Mouse (Mus musculus) embryo, embryonic 9.5 days (tissue): Measurements from ENCODE around the gene Btf3l4.
A peak's percentile ranks its signal among the peaks of the same experiment; 100 is the strongest.

Experiments
- DNase-seq: peaks from one replicate; pipeline ENCODE4 v3.0.0-alpha.2; 2017; ENCODE audit errors: extremely low spot score

Btf3l4 gene

GRCm38 (mm10) chr4:108825677-108826076 is 7.7 kb downstream of the Btf3l4 start:
- no peak for DNase-seq

- no peak for DNase-seq
These were observed 21.9 kb downstream of the Btf3l4 start for GRCm38 (mm10) chr4:108811550-108811949.

DNA sequence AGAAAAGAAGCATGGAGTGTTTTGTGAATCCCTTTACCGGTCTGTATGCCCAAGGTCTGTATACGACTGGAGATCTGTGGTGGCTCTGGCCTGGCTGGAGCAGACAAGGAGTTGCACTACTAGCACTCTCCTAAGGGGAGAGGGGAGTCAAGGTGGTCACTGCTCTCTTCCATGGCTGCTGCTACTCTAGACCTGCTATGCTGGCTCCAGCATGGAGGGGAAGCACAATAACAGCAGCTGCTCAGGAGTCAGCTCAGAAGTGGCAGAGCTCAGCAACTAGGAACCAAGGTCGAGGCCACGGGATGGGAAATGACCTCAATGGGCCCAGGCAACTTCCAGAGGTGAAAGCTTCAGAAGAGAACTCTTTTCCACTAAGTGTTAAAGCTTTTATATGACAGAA is 22.3 kb downstream of the Btf3l4 start:
- no peak for DNase-seq

DNA sequence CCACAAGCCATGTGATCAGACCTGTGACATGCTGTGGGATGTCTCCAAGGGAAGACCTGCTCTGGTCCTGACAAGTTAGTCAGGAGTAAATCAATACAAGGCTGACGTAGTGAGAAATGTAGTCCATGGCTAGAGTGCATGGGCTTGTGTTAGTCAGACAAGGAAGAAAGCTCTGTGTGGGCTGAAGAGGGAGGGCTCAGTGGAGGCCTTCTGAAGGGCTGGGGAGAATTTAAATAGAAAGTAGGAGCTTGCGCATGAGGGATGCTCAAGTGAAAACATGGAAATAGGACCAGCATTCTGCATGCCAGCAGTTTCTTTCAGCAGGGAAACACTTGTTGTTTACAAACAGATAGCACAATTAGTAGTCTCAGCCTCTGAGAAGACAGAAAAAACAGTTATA is 29.9 kb downstream of the Btf3l4 start:
- no peak for DNase-seq

DNA sequence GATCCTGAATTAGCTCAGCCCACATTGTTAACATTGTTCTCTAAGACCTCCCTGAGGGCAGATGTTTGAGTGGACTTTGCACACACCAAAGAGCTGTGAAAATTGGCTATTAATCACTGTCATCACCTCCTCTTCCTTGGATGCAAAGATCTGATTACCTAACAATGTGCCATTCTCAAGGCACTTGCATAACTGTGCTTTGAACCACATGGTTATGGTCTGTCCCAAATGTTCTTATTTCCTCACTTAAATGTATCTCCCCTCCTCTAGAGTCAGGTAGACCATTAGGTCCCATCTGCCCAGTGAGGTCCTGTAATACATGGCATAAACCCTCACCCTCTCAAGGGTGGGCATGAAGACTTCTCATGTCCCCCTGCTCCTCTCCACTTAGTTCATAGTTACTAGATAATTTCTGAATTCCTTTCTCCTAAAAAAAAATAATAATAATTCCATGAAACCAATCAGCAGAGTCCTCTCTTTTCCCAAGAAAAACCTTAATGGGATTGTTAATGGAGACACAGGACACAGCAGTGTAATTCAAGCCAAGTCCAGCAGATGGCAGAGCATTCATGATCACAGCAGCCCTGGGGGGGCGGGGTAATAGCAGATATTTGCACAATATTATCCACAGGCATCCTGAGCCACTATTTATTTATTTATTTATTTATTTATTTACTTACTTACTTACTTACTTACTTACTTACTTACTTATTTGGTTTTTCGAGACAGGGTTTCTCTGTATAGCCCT is 35.2 kb downstream of the Btf3l4 start:
- peak; percentile 46 for DNase-seq

DNA sequence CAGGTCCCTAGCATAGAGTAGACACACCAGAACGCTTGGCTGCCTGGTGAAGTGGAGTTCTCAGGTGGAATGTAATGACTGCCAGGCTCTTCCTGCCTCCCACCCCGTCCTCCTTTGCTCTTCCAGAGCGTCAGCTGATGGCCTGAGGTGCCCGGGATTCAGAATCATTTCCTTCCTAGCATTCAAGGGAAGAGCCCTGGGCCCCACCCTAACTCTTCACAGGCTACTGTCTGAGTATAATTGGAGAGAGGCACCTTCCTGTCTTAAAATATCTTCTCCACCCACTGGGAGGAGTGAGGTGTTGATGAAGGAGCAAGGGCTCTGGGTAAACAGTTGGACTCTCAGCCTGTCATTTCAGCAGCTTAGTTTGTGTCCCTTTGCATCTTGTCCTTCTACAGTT is 36.7 kb downstream of the Btf3l4 start:
- DNase-seq, result no peak

DNA sequence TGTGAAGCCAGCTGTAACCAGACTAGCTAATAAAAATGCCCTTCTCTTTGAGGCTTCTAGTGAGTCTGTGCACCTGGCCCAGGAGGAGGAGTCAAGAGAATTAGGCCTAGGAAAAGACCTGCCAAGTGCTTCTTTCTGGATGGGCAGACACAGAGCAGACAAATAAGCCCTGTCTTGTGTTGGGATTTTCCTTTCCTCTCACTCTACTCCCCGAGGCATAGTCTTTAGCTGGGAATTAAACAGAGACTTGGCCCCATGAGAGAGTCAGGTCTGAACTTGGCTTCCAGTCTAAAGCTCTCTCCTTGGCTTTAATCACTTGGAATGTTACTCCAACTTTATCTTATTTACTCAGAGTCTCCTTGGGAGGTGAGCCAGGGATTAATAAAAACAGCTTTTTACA is 39.5 kb downstream of the Btf3l4 start:
- DNase-seq, result no peak

- no peak for DNase-seq
These were observed 42.9 kb downstream of the Btf3l4 start for GRCm38 (mm10) chr4:108790507-108790906.

DNA sequence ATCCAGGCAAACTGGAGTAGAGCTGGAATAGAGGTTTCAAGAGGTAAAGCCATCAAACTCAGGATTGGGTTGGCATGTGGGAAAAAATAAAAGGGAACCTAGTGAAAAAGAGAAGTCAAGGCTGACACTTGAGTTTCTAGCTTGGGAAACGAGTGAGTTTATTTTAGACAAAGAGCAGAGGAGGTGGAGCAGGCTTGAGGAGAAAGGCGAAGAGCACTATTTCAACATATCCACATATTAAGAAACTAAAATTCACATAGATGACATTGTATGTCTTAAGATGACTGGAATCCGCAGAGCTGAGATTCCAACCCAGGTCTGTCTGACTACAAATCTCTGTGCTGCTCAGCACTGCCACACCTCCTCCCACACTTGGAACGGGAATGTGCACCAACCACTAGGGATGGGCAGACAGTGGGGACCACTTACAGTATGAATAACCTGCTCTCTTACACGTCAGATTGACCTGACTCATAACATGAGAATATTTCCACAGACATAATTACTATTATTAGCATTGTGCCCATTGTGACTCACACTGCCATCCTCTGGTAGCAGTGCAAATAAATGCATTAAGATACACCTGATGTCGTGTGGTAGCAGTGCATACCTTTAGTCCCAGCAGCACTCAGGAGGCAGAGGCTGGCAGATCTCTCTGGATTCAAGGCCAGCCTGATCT is 44.0 kb downstream of the Btf3l4 start:
- no peak for DNase-seq

DNA sequence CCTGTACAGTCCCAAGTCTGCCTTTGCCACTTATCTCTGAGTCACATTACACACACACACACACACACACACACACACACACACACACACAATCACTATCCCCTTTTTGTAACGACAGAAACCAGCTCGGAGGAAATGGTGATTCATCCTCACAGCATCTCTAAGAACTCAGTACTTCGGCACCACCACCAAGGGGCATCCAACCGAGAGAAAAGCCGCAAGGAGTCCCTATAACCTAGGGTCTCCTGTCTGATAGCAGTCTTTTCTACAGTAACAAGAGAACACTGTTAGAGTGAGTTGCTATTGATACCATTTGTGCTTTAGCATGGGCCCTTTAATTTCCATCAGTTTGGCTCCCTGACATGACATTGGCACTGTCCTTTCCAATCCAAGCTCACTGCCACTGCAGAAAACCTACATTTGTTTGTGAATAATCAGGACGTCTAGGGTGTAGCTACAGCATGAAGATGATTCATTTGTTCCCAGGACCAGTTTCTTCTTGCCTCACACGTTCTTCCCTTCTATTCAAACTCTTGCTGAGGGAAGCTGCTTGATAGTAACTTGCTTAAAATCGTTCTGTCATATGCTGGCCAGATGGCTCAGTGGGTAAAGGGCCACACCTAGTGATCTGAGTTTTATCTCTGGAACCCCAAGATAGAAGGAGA is 50.9 kb downstream of the Btf3l4 start:
- DNase-seq, result no peak

- DNase-seq, result peak; percentile 4
These were observed 51.8 kb downstream of the Btf3l4 start for GRCm38 (mm10) chr4:108781596-108781995.

GRCm38 (mm10) chr4:108780864-108781205 is 52.6 kb downstream of the Btf3l4 start:
- peak; percentile 80 for DNase-seq

- peak; percentile 83 for DNase-seq
These were observed 53.2 kb downstream of the Btf3l4 start, which contains the start of gene Zfyve9 for GRCm38 (mm10) chr4:108780057-108780863. Gene Zfyve9, minus strand, starts transcription at chr4:108780798.

DNA sequence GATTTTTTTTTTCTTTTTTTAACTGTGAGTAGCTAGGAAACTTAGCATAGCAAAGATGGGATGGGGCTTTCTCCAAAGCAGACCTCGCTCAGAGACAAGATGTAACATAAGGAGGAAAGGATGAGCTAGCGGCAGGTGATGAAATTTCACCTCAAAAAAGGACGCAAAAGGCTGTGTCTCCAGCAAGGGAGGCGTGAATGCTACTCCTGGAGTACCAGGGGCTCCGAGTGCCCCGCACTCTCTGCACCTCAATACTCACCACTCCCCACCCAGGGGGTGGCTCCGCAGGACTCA is 53.7 kb downstream of the Btf3l4 start:
- DNase-seq, result no peak

DNA sequence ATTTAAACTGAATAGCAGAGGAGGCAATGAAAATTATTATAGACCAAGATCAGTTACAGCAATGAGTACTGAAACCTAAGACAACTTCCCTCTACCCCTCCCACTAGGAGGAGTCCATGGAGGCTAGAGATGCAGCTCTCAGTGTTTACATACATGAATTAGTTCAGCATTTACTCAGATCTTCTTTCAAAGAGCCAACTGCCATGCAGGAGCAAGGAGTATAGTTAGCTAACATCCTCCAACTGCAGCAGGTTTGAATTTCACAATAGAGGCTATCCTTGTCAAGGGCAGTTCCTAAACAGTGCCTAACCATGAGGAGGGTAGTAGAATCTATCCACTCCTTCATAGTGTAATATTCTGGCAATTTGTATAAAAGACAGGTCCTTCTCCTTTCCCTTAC is 64.9 kb downstream of the Btf3l4 start:
- DNase-seq, result no peak
